Mouse (Mus musculus): ENCODE measurements around the gene Txndc16. TPM values are rescaled to one million over a fixed set of nuclear protein-coding genes. Genes with fewer than 3 reads are reported as not detected.

The Txndc16 gene
- polyA plus RNA-seq, 1 experiment: 1.2 TPM

DNA sequence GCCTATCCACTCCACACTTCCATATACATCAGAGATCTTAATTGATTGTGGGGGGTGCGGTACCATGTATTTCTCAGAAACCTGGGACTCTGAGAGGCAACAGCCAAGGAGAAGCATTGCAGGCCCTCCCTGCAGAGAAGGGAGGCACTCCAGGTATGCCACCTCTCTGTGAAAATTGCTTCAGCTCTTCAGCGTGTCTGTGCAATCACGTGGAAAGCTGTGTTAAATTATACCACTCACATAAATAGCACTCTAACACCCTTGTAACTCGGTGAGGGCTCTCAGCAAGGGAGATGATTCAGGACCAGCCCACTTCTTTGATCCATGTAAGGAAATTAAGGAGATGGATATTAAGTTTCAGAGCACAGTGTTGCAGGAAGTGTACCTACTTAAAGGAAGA is 136.6 kb downstream of the Txndc16 start:
- H3K4me3 ChIP-seq: no peak overlapping the region
- H3K36me3 ChIP-seq (ENCODE audit: control insufficient read depth, insufficient read depth): no peaks in the 10 kb centered on the region
- no peak overlapping the region for H3ac ChIP-seq (ENCODE audit: control insufficient read depth, insufficient read length)
- TF ChIP-seq MYOG (IDR thresholded peaks at IDR 0.05; ENCODE audit: control insufficient read depth in 1 of 3, insufficient read depth in 1 of 3, insufficient read length in 2 of 3, low read depth in 2 of 3): no peak
- TF ChIP-seq MYOD1 (IDR thresholded peaks at IDR 0.05; ENCODE audit: control insufficient read depth in 1 of 3, insufficient read length in 2 of 3, low read depth in 2 of 3): no peak
- TF ChIP-seq MAX (IDR thresholded peaks at IDR 0.05; ENCODE audit: low read depth): no peak
- no peak for TF ChIP-seq POLR2AphosphoS2 (IDR thresholded peaks at IDR 0.05; ENCODE audit: insufficient read length, low read depth)
- TF ChIP-seq TCF3 (IDR thresholded peaks at IDR 0.05; ENCODE audit: insufficient read length, low read depth): no peak
- TF ChIP-seq USF1 (IDR thresholded peaks at IDR 0.05; ENCODE audit: low read depth): no peak
- no peak for TF ChIP-seq TCF12 (IDR thresholded peaks at IDR 0.05; ENCODE audit: insufficient read depth, poor library complexity, severe bottlenecking)
- TF ChIP-seq POLR2A (IDR thresholded peaks at IDR 0.05; ENCODE audit: insufficient read length, low read depth): no peak
- TF ChIP-seq SRF (IDR thresholded peaks at IDR 0.05; ENCODE audit: control insufficient read depth, insufficient read length, low read depth): no peak
- TF ChIP-seq REST (IDR thresholded peaks at IDR 0.05; ENCODE audit: insufficient read depth, insufficient read length): no peak
- TF ChIP-seq CEBPB (IDR thresholded peaks at IDR 0.05; ENCODE audit: insufficient read depth, poor library complexity, severe bottlenecking): no peak
- TF ChIP-seq E2F4 (IDR thresholded peaks at IDR 0.05; ENCODE audit: insufficient read depth): no peak
- H3K79me2 ChIP-seq (ENCODE audit: control insufficient read depth, insufficient read depth): no peaks in the 10 kb centered on the region
- H3K4me2 ChIP-seq (ENCODE audit: low read depth): no peak overlapping the region
- no peaks in the 10 kb centered on the region for H3K27me3 ChIP-seq (ENCODE audit: control insufficient read depth, insufficient read depth, insufficient read length)

Other genes starting within 250 kb of the Txndc16 start
- 0.01 TPM for gene Ptger2, start 232.1 kb downstream of the Txndc16 start, polyA plus RNA-seq (2012; fragmentation: generic; extraction: Trizol)
- 0.18 TPM for gene Gpr137c, start 611 bp downstream of the Txndc16 start, polyA plus RNA-seq (2012; fragmentation: generic; extraction: Trizol)
- gene Ero1l, start 98.4 kb upstream of the Txndc16 start, polyA plus RNA-seq (2012; fragmentation: generic; extraction: Trizol): 43.5 TPM
- gene Psmc6, start 109.5 kb upstream of the Txndc16 start, polyA plus RNA-seq (2012; fragmentation: generic; extraction: Trizol): 72.7 TPM
- 6.3 TPM for gene Styx, start 130.8 kb upstream of the Txndc16 start, polyA plus RNA-seq (2012; fragmentation: generic; extraction: Trizol)
- gene Gnpnat1, start 184.6 kb upstream of the Txndc16 start, polyA plus RNA-seq (2012; fragmentation: generic; extraction: Trizol): 33.9 TPM